Mouse (Mus musculus) mouse embryonic stem cell (cell line): ENCODE results near the gene Colca2.

Source experiments
- in situ Hi-C, 2 experiments: fragments of 300-500 bp; cut with MboI; formaldehyde crosslinking; loops; 1 replicate in 1 of 2; 3 replicates in 1 of 2; pipeline ENCODE4 v1.14.3; 2019 to 2020; ENCODE audit warnings: low sequenced_read_pairs in 2 of 2, low pct_unique_long_range_greater_than_20kb in 1 of 2, mixed read lengths in 1 of 2; ENCODE audit not compliant: unreplicated experiment in 1 of 2

The Colca2 gene

DNA sequence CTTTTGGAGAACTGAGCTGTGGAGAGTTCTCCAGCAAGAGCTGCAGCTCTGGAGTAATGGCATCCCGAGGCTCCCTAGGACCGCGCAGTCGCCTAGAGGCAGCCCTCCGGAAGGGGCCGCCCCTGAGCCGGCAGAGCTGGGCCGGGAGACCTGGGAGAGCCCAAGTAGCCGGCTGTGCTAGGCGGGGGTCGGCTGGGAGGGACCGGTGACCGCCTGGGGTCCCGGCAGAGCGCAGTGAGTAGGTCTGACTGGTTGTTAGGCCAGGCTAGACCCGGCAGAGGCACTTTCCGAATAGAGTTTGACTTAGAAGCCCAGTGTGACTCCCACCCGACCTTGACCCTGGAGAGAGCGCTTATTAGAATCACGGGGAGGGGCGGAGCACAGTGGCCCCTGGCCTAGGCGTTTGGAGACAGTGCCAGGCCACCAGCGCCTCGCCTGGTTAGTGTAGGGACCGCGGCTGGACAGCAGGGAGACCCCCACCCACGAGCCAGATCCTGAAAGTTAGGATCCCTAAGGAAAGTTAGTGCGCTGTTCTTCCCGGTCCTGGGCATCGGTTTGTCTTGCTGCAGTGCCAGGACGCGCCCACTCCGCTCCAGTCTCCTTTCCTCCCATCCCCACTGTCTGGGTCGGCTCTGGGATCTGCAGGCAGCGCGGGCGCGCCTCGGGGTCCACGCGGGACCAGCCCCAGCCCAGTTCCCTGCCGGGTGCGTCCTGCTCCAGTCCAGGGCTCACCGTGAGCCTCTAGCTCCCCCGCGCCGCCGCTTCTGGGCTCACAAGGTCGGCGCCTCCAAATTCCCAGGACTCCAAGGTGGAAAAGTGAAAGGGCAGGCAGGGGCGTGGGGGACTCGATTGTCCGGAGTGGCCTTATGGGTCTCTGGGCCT, at the start of gene Colca2:
Colca2 (minus strand) TSS at position 70 of the 882 bp plus-strand sequence.
- in situ Hi-C loops, result loop anchor here in 1 of 2 experiments (25.0 kb wide), 1 partner anchor 416 kb away; no protein-coding TSS in a partner anchor

GRCm38 (mm10) chr9:51327555-51327903, 49.2 kb upstream of the Colca2 start:
- in situ Hi-C loops, result loop anchor here in 1 of 2 experiments (25.0 kb wide), 1 partner anchor 585 kb away; no protein-coding TSS in a partner anchor

GRCm38 (mm10) chr9:51326619-51327554, 48.5 kb upstream of the Colca2 start:
- in situ Hi-C loops, result loop anchor here in 1 of 2 experiments (25.0 kb wide), 1 partner anchor 585 kb away; no protein-coding TSS in a partner anchor

DNA sequence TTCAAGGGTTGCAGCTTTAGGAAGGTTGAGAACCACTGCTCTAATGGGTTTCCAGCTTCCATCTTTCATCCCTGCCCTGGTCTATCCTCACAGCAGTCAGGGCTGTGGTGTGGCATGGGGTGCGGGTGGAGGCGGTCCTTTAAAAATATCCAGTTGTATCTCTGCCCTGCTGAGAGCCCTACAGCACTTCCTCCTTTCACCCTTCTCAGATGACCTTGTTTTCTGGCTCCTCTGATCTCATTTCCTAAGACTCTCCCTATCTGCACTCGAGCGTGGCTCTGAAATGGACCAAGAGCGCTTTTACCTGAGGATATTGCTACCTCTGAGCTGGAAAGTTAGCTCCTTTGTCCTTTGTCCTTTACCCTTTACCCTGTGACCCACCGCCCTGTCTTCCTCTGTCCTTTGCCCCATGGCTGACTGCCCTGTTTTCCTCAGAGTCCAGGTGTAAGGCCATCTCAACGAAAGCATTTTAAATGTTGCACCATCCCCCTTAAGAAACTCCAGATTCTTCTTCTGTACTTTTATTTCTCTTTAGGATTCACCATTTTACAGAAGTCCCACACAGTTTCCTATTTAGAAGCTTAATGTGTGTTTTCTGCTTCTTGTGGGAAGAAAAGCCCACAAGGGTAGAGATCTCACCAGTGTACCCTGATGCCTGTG, 46.2 kb upstream of the Colca2 start:
- in situ Hi-C loops, result loop anchor here in 1 of 2 experiments (25.0 kb wide), 1 partner anchor 588 kb away; no protein-coding TSS in a partner anchor

GRCm38 (mm10) chr9:51320096-51320495, 41.7 kb upstream of the Colca2 start:
- in situ Hi-C loops, result no loop called here

DNA sequence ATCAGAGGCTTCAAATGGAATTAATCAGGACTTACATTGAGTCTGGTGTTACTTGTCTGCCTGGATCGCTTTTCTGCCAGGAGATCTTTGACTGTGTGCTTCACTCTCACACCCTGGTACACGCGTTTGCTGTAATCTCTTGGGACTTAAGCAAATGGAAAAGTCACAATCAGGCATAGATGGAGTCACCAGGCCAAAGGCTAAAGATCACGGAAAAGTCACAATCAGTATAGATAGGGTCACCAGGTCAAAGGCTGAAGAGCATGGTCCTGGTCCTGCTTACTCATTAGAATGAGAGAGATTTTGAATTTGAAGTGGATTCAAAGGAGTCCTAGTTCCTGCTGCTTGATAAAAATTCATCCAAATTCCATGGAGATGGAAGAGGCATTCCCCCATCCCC, 39.9 kb upstream of the Colca2 start:
- in situ Hi-C loops, result no loop called here

- in situ Hi-C loops, result no loop called here
Measured at GRCm38 (mm10) chr9:51317322-51317721, 39.0 kb upstream of the Colca2 start.

DNA sequence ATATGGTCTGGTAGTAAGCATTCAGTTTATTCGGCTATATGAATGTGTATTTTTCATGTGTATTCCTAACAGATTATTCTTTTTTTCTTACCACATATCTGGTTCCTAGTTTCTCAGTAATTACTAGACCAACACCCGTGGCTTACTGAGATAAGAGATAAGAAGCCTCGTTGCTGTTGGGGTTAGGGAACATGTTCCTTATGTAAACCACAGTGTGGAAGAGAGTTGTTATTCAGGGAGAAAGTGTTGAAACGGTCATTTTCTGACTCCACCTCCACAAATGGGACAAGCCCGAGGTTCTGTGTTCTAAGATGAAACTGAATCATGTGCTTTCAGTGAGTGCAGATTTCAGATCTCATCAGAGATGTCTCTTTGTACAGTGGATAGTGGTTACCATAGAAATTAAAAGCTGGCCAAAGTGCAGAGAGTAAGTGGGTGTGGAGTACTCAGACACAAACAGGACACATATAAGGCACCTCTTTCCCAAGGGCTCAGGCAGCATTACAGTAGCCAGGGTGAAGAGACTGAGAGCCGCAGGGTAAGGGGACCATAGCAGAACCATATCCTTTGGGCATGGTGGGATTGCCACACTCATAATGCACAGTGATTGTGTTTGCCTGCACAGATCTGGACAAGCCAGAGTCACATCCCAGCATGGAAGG, 37.2 kb upstream of the Colca2 start:
- in situ Hi-C loops, result no loop called here

DNA sequence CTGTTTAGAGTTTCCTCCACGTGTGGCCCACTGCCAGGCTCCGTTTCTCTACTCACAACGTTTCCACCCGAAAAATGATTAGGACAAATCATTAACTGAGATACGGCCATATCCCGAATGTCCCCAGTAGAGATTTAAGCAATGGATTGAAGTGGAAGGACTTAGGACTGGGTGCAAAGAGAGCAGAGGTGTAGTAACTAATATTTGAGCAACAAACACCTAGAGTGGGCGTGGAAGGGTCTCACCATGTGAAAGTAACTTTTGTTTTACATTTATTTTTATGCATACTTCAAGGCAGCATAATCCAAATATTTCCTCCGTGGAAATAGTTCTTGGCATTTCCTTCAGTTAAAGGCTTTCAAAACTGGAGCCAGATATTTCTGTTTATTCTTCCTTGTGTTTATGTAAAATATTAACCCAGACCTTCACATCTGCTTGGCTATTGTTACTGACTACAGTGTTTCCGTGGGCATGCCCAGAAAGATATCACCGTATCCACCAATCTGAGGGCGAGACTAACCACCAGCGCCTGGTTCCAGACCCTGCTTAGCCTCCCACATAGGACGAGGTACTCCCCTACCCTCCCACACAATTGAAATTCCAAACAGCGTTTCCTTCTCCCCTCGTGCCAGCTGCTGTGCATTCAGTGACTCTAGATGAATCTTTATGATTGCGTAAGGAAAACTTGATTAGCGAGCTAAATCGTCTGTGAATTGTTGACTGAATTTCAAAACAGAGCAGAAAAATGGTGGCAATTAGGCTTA, 34.4 kb upstream of the Colca2 start:
- in situ Hi-C loops, result no loop called here

DNA sequence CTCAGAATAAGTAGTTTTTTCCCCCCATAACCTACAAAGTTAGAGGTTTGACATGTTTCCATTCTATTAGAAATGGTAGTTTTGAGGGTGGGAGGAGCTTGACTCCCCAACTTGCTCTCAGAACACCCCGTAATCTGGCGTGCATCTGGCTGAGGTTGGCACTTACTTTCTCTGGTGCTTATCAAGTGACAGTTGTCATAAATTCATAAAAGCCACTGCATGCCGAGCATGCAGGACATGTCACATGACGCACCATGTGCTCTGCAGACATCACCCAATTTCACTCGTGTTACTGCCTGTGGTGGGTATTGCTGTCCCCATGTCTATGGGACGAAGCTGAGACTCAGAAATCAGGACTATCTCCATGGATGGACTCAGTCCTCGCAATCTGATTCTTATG, 32.1 kb upstream of the Colca2 start:
- in situ Hi-C loops, result no loop called here

DNA sequence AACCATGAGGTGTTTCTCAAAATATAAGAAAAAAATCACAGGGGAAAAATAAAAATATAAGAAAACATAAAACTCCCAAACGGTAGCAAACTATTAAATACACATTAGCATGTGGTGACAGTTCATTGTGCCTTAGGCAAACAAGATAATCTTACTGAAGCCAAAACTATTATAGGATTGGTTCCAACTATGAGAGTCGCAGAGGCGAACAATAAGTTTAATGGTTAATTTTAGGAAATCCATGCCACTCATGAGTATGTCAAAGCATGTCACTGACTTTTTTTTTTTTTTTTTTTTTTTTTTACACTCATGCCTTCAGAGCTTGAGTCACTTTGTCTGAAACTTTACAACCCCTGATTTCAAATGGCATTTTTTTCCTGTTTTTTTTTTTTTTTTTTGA, 28.0 kb upstream of the Colca2 start:
- in situ Hi-C loops, result no loop called here

DNA sequence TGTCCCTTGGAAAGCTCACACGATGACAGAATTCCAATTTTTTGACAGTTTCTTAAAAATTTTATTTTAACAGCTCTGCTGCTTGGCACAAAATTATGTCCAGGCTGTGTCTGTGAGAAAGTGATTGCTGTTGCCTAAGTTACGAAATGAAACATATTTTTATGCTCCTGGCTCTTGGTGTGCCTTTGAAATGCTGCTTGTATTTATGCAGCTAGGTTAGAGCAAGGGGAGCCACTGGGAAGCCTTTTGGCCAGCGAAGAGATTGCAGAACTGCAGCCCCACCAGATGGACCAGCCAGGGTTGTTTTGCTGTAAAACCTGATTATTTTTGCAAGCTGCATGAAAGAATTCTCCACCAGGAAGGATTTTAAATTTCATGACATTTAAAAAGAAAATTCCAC, 26.8 kb upstream of the Colca2 start:
- in situ Hi-C loops, result no loop called here

GRCm38 (mm10) chr9:51303980-51304379, 25.6 kb upstream of the Colca2 start:
- in situ Hi-C loops, result no loop called here

GRCm38 (mm10) chr9:51293541-51293940, 15.2 kb upstream of the Colca2 start:
- in situ Hi-C loops, result loop anchor here (5.0 to 25.0 kb wide), 2 partner anchors 136 to 431 kb away; no protein-coding TSS in a partner anchor

GRCm38 (mm10) chr9:51292674-51293073, 14.3 kb upstream of the Colca2 start:
- in situ Hi-C loops, result loop anchor here (5.0 to 25.0 kb wide), 2 partner anchors 135 to 430 kb away; no protein-coding TSS in a partner anchor

GRCm38 (mm10) chr9:51290980-51291379, 12.6 kb upstream of the Colca2 start:
- in situ Hi-C loops, result loop anchor here (5.0 to 25.0 kb wide), 2 partner anchors 134 to 429 kb away; no protein-coding TSS in a partner anchor

DNA sequence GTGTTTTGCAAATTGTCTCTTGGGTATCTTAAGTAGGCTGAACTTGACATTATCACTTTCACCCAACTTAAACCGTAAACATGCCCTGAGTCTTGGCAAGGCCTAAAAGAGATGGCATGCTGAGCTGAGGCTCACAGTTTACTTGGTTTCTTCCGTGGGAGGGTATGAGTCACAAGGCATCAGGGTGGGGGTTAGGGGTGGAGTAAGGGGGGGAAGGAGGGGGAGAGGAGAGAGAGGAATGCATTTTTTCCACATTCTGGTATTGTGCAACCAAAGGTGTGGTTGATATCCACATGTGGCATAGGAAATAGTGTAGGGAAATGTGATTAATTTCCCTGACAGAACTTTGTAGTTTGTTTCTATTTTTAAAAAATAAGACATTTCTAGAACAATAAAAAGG, 7.7 kb upstream of the Colca2 start:
- in situ Hi-C loops, result loop anchor here in 1 of 2 experiments (25.0 kb wide), 1 partner anchor 424 kb away; no protein-coding TSS in a partner anchor
